Mouse (Mus musculus) liver, embryonic 14.5 days (tissue): ENCODE data around the gene Tnnc2. TPM values are rescaled to one million over a fixed set of nuclear protein-coding genes. Genes with fewer than 3 reads are reported as not detected.
A peak's percentile ranks its signal among the peaks of the same experiment; 100 is the strongest.

Experiments used
- ATAC-seq: fragments of 200-750 bp; cut with Nextera tagmentation; 2 replicates; pipeline ENCODE4 v1.8.0; 2017; ENCODE audit warnings: moderate number of reproducible peaks, mild to moderate bottlenecking, moderate library complexity; ENCODE audit not compliant: insufficient read depth
- DNase-seq, 3 experiments: peaks; one replicate each; pipeline ENCODE4 v3.0.0-alpha.2; 2012 to 2013; ENCODE audit warnings: low read depth in 3 of 3, low spot score in 3 of 3
- H3K27ac ChIP-seq: fragments of 300-500 bp; sonication (generic); 2 replicates; pipeline ENCODE4 v1.5.1; 2014; ENCODE audit warnings: moderate library complexity, mild to moderate bottlenecking, control low read depth, inconsistent platforms
- H3K27me3 ChIP-seq: fragments of 300-500 bp; sonication (generic); 2 replicates; pipeline ENCODE4 v1.6.1; 2014; ENCODE audit warnings: mild to moderate bottlenecking, low read length, moderate library complexity; ENCODE audit not compliant: control insufficient read depth, insufficient read depth
- H3K36me3 ChIP-seq: fragments of 300-500 bp; sonication (generic); replicated peaks from 2 replicates; pipeline ENCODE4 v1.6.1; 2014; ENCODE audit warnings: low read depth; ENCODE audit not compliant: control insufficient read depth, insufficient read depth
- H3K4me1 ChIP-seq, 2 experiments: fragments of 200-500 bp in 1 of 2; fragments of 300-500 bp in 1 of 2; sonication (generic) in 1 of 2; replicated peaks; 2 replicates each; pipeline ENCODE4 v1.6.1; 2012 to 2014; ENCODE audit warnings: antibody characterized with exemption in 1 of 2, inconsistent platforms in 1 of 2, low read length in 1 of 2; ENCODE audit not compliant: control insufficient read depth in 2 of 2, insufficient read depth in 2 of 2
- H3K4me2 ChIP-seq: fragments of 300-500 bp; sonication (generic); 2 replicates; pipeline ENCODE4 v1.6.1; 2014; ENCODE audit warnings: low read depth, mild to moderate bottlenecking, control low read depth, moderate library complexity
- H3K4me3 ChIP-seq, 2 experiments: fragments of 200-500 bp in 1 of 2; fragments of 300-500 bp in 1 of 2; sonication (generic) in 1 of 2; 2 replicates each; pipeline ENCODE4 v1.5.1; 2012 to 2014; ENCODE audit warnings: low read depth in 2 of 2, low read length in 2 of 2, mild to moderate bottlenecking in 2 of 2, control low read depth in 1 of 2, inconsistent platforms in 1 of 2, moderate library complexity in 1 of 2; ENCODE audit not compliant: insufficient read depth in 1 of 2
- H3K9ac ChIP-seq: fragments of 300-500 bp; sonication (generic); replicated peaks from 2 replicates; pipeline ENCODE4 v1.6.1; 2014; ENCODE audit warnings: mild to moderate bottlenecking, control low read depth, moderate library complexity
- H3K9me3 ChIP-seq: fragments of 300-500 bp; sonication (generic); 2 replicates; pipeline ENCODE4 v1.6.1; 2016; ENCODE audit warnings: low read length, mixed read lengths; ENCODE audit not compliant: control insufficient read depth
- CTCF ChIP-seq: IDR thresholded peaks from 2 replicates; pipeline ENCODE4 v1.5.1; 2016; ENCODE audit warnings: antibody characterized with exemption, low read depth, control low read depth
- EP300 ChIP-seq: IDR thresholded peaks from 2 replicates; pipeline ENCODE4 v1.6.1; 2016; ENCODE audit warnings: antibody characterized with exemption, low read depth
- WGBS: fragments of 180-500 bp; shearing (Covaris S2); extraction: QIAGEN DNeasy Blood & Tissue Kit; methylation state at CpG from one replicate; pipeline ENCODE4 v1.1.7; 2014; ENCODE audit not compliant: insufficient replicate concordance; 5-methylcytosine and 5-hydroxymethylcytosine counted together
- polyA plus RNA-seq, 2 experiments: library from polyadenylated mRNA; depleted of rRNA in 1 of 2; stranded (reverse) in 1 of 2; unstranded in 1 of 2; fragments of >200 nt; fragmentation: Nextera tagmentation in 1 of 2; extraction: Ambion mirVana in 1 of 2; gene quantifications; 2 replicates each; pipeline versions ENCODE4 v1.2.1 to v1.2.3; 2012 to 2014

Tnnc2 gene
- polyA plus RNA-seq, 2 experiments: 0.32 to 0.44 TPM

DNA sequence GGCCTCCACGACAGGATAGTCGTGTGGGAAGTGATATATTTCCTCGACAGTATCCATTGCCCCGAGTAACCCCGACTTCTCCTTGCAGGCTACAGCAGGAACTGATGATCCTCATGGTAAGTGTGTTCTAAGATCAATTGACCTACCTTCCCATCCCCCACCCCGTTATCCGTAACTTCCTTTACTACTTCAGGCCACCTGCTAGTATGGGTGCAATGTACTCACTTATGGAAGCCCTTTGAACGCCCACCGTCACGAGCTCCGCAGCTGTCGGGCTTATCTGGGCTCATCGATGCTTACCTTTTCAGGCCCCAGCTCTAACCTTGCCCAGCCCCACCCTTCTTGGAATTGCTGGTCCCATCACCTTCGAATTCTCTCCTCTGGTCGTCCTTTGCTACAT is 9.5 kb downstream of the Tnnc2 start:
- H3K4me1 ChIP-seq: peaks cover 29 to 34% of the 10 kb centered on the region in 2 experiments
- ATAC-seq: peak; percentile 9; the same call in 1 of the 2 replicates
- DNase-seq: peak in 1 of 3 experiments; percentile 41
- no peaks in the 10 kb centered on the region for H3K27me3 ChIP-seq
- H3K9me3 ChIP-seq: no peaks in the 10 kb centered on the region
- peak overlapping the region; percentile 92 for H3K27ac ChIP-seq
- whole genome bisulfite sequencing: under 1% methylated on average over 15 of the region's 15 CpGs
- peak overlapping the region; percentile 88 to 91 for H3K4me3 ChIP-seq
- peak overlapping the region; percentile 98 for H3K9ac ChIP-seq
- H3K36me3 ChIP-seq: peaks cover 62% of the 10 kb centered on the region
- peak overlapping the region; percentile 86 for H3K4me2 ChIP-seq
- TF ChIP-seq CTCF (no peak), EP300 (no peak)

DNA sequence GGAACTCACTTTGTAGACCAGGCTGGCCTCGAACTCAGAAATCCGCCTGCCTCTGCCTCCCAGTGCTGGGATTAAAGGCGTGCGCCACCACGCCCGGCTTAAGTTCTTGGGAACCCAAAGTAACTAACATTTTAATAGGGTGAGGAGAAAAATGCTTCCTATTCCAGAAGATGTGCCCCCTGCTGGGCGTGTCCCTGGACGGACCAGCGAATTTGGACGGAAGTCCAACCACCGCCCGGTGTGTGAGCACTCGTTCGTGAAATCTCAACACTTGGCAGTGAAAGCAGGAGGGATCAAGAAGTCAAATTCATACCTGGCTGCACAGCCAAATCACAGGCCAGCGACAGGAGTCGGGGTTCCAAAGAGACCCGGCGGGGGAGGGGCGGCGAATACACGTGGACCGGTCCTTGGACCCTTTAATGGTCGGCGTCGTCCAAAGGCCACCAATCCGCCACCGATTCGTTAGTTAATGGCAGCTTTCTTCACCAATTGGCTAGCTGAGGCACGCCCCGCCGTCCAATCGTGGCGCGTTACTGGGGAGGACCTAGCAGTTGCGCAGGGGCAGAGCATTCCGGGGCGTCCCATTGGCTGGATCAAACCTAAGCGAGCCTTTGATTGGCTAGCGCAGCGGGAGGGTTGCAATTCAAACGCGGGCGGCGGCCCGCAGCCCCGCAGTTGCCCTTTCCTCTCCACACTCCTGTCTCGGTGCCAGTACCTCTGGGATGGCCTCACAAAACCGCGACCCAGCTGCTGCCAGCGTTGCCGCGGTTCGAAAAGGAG is 10.3 kb downstream of the Tnnc2 start, which contains the start of gene Ube2c:
Gene Ube2c (plus strand): TSS at position 641 of the 780 bp plus-strand sequence.
- ATAC-seq (peak; percentile 94), DNase-seq (peak; percentile 99)
- H3K27me3 ChIP-seq: no peaks in the 10 kb centered on the region
- peaks cover 29 to 32% of the 10 kb centered on the region in 2 experiments for H3K4me1 ChIP-seq
- H3K27ac ChIP-seq: peak within 1 kb of the TSS; percentile 92
- WGBS: 1% methylated on average over 53 of the region's 53 CpGs
- peak within 1 kb of the TSS; percentile 86 for H3K4me2 ChIP-seq
- TF ChIP-seq EP300: peak; percentile 71
- TF ChIP-seq CTCF: peak; percentile 57
- H3K36me3 ChIP-seq: peaks cover 69% of the 10 kb centered on the region
- peak within 1 kb of the TSS; percentile 91 to 96 for H3K4me3 ChIP-seq
- no peaks in the 10 kb centered on the region for H3K9me3 ChIP-seq
- H3K9ac ChIP-seq: peak within 1 kb of the TSS; percentile 98

DNA sequence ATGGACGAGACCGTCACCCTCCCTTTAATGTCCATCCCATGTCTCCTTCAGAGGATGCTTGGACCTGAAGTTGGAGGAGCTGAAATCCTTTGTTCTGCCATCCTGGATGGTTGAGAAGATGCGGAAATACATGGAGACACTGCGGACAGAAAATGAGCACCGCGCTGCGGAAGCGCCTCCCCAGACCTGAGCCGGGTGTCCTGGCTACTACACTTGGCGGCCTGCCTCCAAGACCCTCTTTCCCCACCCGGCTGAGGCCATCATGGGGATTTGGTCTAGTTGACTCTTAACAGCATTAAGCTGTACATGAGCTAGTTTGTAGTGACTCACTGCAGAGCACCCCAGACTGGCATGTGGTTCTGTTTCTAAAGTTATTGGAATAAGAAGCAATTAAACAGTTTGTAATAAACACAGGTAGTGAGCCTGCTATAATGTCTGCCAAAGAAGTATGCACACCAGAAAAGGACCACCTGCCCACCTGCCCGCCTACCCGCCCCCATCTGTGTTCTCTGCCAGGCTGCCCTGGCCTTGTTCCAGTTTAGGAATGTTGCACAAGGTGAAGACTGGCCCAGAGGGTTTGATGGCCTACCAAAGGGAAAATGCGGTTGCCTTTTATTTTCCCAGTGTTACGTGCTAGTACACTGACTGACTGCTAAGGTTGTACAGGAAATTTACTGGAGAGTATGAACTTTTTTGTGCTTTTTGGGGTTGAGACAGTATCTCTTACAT is 11.8 kb downstream of the Tnnc2 start:
- no peaks in the 10 kb centered on the region for H3K27me3 ChIP-seq
- peak overlapping the region; percentile 44 for H3K27ac ChIP-seq
- 0 out of 4 replicates have a peak overlapping the region, but pooled peaks of 1 of the 2 experiments have one; percentile 1 for H3K4me3 ChIP-seq
- DNase-seq (no peak), ATAC-seq (no peak)
- H3K9ac ChIP-seq: no peak overlapping the region
- H3K4me2 ChIP-seq: peak overlapping the region; percentile 75
- H3K9me3 ChIP-seq: no peaks in the 10 kb centered on the region
- H3K36me3 ChIP-seq: peaks cover 73% of the 10 kb centered on the region
- 89% methylated on average over 15 of the region's 15 CpGs for WGBS
- peaks cover 21 to 27% of the 10 kb centered on the region in 2 experiments for H3K4me1 ChIP-seq
- no peak for TF ChIP-seq CTCF
- TF ChIP-seq EP300: no peak

DNA sequence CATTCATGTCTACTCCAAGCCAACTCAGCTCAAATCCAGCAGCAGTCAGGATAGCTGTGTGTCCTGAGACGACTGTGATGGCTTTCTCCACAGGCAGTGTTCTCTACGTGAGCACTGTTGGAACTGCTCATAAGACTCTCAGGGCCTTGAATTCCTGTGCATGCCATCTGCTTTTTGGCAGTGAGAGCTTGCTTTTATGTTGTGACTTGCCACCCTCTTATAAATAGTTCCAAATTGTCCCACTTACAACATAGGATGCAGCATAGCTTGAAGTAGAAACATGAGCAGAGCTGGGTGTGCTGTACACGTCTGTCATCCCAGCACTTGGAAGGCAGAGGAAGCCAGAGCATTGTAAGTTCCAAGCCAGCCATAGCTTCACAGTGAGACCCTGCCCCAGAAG is 13.9 kb downstream of the Tnnc2 start:
- 81% methylated on average over 3 of the region's 3 CpGs for WGBS
- ATAC-seq (no peak), DNase-seq (no peak)
- no peak for TF ChIP-seq EP300
- TF ChIP-seq CTCF: no peak
- H3K9me3 ChIP-seq: no peaks in the 10 kb centered on the region
- no peaks in the 10 kb centered on the region for H3K27me3 ChIP-seq
- no peak overlapping the region for H3K4me2 ChIP-seq
- H3K27ac ChIP-seq: peak overlapping the region; percentile 30
- H3K4me1 ChIP-seq: peaks cover 29 to 33% of the 10 kb centered on the region in 2 experiments
- H3K36me3 ChIP-seq: peaks cover 72% of the 10 kb centered on the region
- H3K9ac ChIP-seq: no peak overlapping the region
- H3K4me3 ChIP-seq: no peak overlapping the region

DNA sequence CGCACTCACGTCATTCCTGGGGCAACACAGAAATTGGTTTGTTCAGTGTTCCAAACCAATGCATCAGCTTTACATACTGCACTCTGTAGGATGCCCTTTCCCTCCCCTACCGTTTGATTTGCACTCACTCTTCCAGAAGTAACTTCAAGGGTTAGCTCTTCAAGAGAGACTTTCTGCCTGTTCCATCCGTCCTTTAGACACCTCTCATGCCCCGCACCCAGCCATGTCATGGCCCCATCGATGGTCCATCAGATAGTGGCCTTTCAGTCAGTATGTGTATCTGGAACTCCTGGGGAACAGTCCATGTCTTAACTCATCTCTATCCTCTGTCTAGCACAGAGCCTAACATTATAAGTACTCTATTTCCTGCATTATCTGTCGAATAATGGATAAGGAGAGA is 17.2 kb downstream of the Tnnc2 start:
- peak overlapping the region; percentile 92 for H3K27ac ChIP-seq
- ATAC-seq: no peak
- H3K4me1 ChIP-seq: peaks cover 53 to 59% of the 10 kb centered on the region in 2 experiments
- no peak for DNase-seq
- H3K9ac ChIP-seq: no peak overlapping the region; the same call in none of the 2 replicates
- H3K4me3 ChIP-seq: no peak overlapping the region
- peaks cover 86% of the 10 kb centered on the region for H3K36me3 ChIP-seq
- no peaks in the 10 kb centered on the region for H3K9me3 ChIP-seq
- H3K27me3 ChIP-seq: no peaks in the 10 kb centered on the region
- H3K4me2 ChIP-seq: peak overlapping the region; percentile 11; the same call in 1 of the 2 replicates
- no peak for TF ChIP-seq CTCF
- no peak for TF ChIP-seq EP300
- 79% methylated on average over 7 of the region's 7 CpGs for WGBS
